Mouse (Mus musculus) limb, embryonic 12.5 days (tissue): ENCODE results near the gene A430005L14Rik. TPM values are rescaled to one million over a fixed set of nuclear protein-coding genes. Genes with fewer than 3 reads are reported as not detected.
A peak's percentile ranks its signal among the peaks of the same experiment; 100 is the strongest.

Source experiments
- ATAC-seq: fragments of 200-750 bp; cut with Nextera tagmentation; 2 replicates; pipeline ENCODE4 v1.8.0; 2017; ENCODE audit warnings: low read depth, moderate TSS enrichment; ENCODE audit not compliant: insufficient number of reproducible peaks, insufficient read depth, low FRiP score, low TSS enrichment
- H3K27ac ChIP-seq: fragments of 300-500 bp; sonication (generic); 2 replicates; pipeline ENCODE4 v1.5.1; 2016; ENCODE audit warnings: mild to moderate bottlenecking, moderate library complexity
- H3K27me3 ChIP-seq: fragments of 300-500 bp; sonication (generic); 2 replicates; pipeline ENCODE4 v1.6.1; 2016; ENCODE audit warnings: mild to moderate bottlenecking, moderate library complexity
- H3K36me3 ChIP-seq: fragments of 300-500 bp; sonication (generic); 2 replicates; pipeline ENCODE4 v1.6.1; 2016; ENCODE audit warnings: mild to moderate bottlenecking, moderate library complexity
- H3K4me1 ChIP-seq: fragments of 300-500 bp; sonication (generic); replicated peaks from 2 replicates; pipeline ENCODE4 v1.6.1; 2016
- H3K4me2 ChIP-seq: fragments of 300-500 bp; sonication (generic); 2 replicates; pipeline ENCODE4 v1.6.1; 2016; ENCODE audit warnings: mild to moderate bottlenecking, moderate library complexity
- H3K4me3 ChIP-seq: fragments of 300-500 bp; sonication (generic); replicated peaks from 2 replicates; pipeline ENCODE4 v1.5.1; 2016; ENCODE audit warnings: mild to moderate bottlenecking
- H3K9ac ChIP-seq: fragments of 300-500 bp; sonication (generic); replicated peaks from 2 replicates; pipeline ENCODE4 v1.6.1; 2016; ENCODE audit warnings: mild to moderate bottlenecking, moderate library complexity
- H3K9me3 ChIP-seq: fragments of 300-500 bp; sonication (generic); 2 replicates; pipeline ENCODE4 v1.6.1; 2016; ENCODE audit warnings: mild to moderate bottlenecking, moderate library complexity
- WGBS: fragments of 180-500 bp; shearing (Covaris S2); methylation state at CpG from one replicate; pipeline ENCODE4 v1.1.7; 2016; 5-methylcytosine and 5-hydroxymethylcytosine counted together
- polyA plus RNA-seq: library from polyadenylated mRNA; unstranded; fragments of >200 nt; fragmentation: Nextera tagmentation; extraction: Ambion mirVana; gene quantifications from 2 replicates; pipeline ENCODE4 v1.2.1, GENCODE M21; 2016

Gene A430005L14Rik
- polyA plus RNA-seq, 1 experiment from 2014 or later: 116 TPM

DNA sequence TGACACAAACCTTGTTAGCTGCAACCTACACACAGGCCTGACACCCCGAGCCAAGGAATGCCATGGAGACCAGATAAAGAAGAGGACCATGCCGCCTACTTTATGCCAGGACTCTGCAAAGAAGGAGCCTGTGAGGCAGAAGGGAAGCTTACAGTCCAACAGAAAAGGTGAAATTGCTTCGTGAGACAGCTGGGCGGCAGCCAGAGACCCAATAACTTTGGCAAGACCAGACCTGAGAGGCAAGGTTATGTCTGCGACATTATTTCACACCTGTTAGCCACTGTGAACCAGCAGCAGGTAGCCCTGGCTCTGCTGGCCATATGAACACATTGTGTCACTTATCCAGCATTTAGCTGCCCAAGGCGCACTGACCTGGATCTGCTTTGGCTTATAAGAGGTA lies 11.3 kb upstream of the A430005L14Rik start:
- Histone ChIP-seq H3K4me2 (no peak overlapping the region), H3K36me3 (no peaks in the 10 kb centered on the region), H3K9ac (no peak overlapping the region), H3K27me3 (peaks cover 24% of the 10 kb centered on the region), H3K27ac (no peak overlapping the region), H3K4me3 (no peak overlapping the region), H3K4me1 (peaks cover 6% of the 10 kb centered on the region), H3K9me3 (no peaks in the 10 kb centered on the region)
- no peak for ATAC-seq
- WGBS: 49% methylated on average over 6 of the region's 6 CpGs

GRCm38 (mm10) chr4:153950372-153950771 lies 6.7 kb upstream of the A430005L14Rik start:
- Histone ChIP-seq H3K27ac (no peak overlapping the region), H3K9ac (no peak overlapping the region), H3K9me3 (no peaks in the 10 kb centered on the region), H3K4me2 (no peak overlapping the region), H3K4me3 (no peak overlapping the region), H3K27me3 (peaks cover 15% of the 10 kb centered on the region), H3K4me1 (peaks cover 13% of the 10 kb centered on the region), H3K36me3 (no peaks in the 10 kb centered on the region)
- no peak for ATAC-seq
- 64% methylated on average over 2 of the region's 2 CpGs for WGBS

DNA sequence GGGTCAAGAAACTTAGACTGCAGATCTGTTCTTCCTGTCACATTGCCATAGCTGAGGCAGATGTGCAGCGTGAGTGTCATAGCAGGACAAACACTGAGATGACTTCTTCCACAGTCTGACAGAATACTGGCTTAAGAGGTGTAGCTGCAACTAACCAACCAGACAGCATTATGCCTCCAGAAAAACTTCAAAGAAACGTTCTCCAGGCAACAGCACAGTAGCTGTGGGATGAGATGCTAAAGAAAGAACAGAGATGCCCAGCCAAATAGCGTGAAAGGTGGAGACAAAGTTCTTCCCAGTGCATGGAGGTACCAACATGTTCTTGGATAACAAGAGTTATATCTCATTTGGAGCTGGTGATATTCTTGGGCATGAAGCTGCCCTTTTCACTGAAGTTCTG lies 5.9 kb upstream of the A430005L14Rik start:
- ATAC-seq: no peak
- no peak overlapping the region for H3K9ac ChIP-seq
- no peak overlapping the region for H3K27ac ChIP-seq
- H3K4me1 ChIP-seq: peaks cover 13% of the 10 kb centered on the region
- WGBS: 76% methylated on average over 3 of the region's 3 CpGs
- H3K4me2 ChIP-seq: no peak overlapping the region
- no peak overlapping the region for H3K4me3 ChIP-seq
- H3K27me3 ChIP-seq: peaks cover 15% of the 10 kb centered on the region
- H3K9me3 ChIP-seq: no peaks in the 10 kb centered on the region
- no peaks in the 10 kb centered on the region for H3K36me3 ChIP-seq

DNA sequence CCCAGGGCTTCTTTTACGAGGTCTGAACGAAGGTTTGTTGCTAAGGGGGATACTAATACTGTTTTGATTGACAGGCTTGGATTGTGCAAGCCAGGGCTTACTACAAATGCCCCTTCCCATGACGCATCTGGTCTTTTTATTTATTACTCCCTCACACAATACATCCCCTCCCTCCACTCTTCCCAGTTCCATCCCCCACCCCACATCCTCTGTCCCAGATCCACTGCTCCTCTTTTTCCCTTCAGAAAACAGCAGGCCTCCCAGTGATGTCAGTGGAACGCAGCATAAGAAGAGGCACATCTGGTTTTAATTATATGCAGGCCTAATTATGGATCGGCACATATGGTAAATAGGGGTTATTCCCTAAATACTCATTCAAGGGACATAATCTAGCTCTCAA lies 5.3 kb upstream of the A430005L14Rik start:
- no peak overlapping the region for H3K4me2 ChIP-seq
- peaks cover 12% of the 10 kb centered on the region for H3K27me3 ChIP-seq
- no peak overlapping the region for H3K9ac ChIP-seq
- no peaks in the 10 kb centered on the region for H3K9me3 ChIP-seq
- no peak for ATAC-seq
- H3K27ac ChIP-seq: no peak overlapping the region
- H3K4me1 ChIP-seq: peaks cover 13% of the 10 kb centered on the region
- no peaks in the 10 kb centered on the region for H3K36me3 ChIP-seq
- 16% methylated on average over 5 of the region's 5 CpGs for WGBS
- no peak overlapping the region for H3K4me3 ChIP-seq

DNA sequence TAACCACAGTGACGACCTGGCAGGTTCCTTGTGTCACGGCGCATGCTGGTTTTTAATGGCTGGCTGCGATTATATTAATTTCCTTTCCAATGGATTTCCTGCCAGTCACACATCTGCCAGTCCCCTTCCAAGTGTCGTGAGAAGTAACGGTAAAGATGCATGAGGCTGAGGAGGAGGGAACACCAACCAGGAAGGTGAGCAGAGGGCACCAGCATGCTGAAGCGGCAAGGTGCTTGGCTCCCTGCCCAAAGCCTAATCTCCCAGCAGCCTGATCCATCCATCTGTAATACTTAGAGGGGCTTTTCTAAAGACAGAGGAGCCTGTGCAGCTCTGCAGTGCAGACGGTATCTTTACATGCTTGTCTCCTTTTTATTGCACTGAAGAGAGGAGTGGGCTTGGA lies 1.4 kb upstream of the A430005L14Rik start:
- Histone ChIP-seq H3K4me2 (no peak overlapping the region), H3K9me3 (no peaks in the 10 kb centered on the region), H3K36me3 (peaks cover 15% of the 10 kb centered on the region), H3K27ac (no peak overlapping the region), H3K27me3 (no peaks in the 10 kb centered on the region; the same call in 1 of the 2 replicates), H3K4me3 (no peak overlapping the region), H3K9ac (no peak overlapping the region), H3K4me1 (peaks cover 27% of the 10 kb centered on the region)
- no peak for ATAC-seq
- 72% methylated on average over 8 of the region's 8 CpGs for WGBS

- peak overlapping the region; percentile 68 for H3K4me3 ChIP-seq
- H3K4me1 ChIP-seq: peaks cover 14% of the 10 kb centered on the region
- H3K27ac ChIP-seq: peak overlapping the region; percentile 95
- peak; percentile 57; the same call in 1 of the 2 replicates for ATAC-seq
- under 1% methylated on average over 37 of the region's 37 CpGs for WGBS
- H3K27me3 ChIP-seq: no peaks in the 10 kb centered on the region
- peak overlapping the region; percentile 80 for H3K4me2 ChIP-seq
- no peaks in the 10 kb centered on the region for H3K9me3 ChIP-seq
- peaks cover 35% of the 10 kb centered on the region for H3K36me3 ChIP-seq
- peak overlapping the region; percentile 89 for H3K9ac ChIP-seq
Observed at GRCm38 (mm10) chr4:153957444-153958250, 610 bp downstream of the A430005L14Rik start.

DNA sequence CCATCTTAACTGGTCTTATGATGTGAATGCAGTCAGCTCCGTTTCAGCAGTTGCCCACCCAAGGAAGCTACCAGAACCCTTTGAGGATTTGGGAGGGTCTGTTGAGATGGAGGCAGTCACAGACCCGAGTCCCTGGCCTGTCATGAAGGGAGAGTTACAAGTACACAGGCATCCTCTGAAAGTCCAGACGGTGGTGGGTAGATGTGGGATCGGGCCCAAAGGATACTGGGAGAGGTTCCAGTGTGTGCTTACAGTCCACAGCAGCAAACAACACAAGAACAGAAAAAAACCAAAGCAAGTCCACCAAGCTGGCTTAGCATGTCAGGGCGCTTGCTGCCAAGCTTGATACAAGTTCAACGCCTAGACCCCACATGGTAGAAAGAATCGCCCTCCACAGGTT lies 5.6 kb downstream of the A430005L14Rik start:
- H3K27ac ChIP-seq: no peak overlapping the region
- no peak overlapping the region for H3K4me3 ChIP-seq
- H3K9me3 ChIP-seq: no peaks in the 10 kb centered on the region
- peaks cover 14% of the 10 kb centered on the region for H3K4me1 ChIP-seq
- no peak for ATAC-seq
- H3K27me3 ChIP-seq: no peaks in the 10 kb centered on the region
- 80% methylated on average over 7 of the region's 7 CpGs for WGBS
- peaks cover 80% of the 10 kb centered on the region for H3K36me3 ChIP-seq
- no peak overlapping the region for H3K4me2 ChIP-seq
- H3K9ac ChIP-seq: no peak overlapping the region

GRCm38 (mm10) chr4:153966651-153967050 lies 9.6 kb downstream of the A430005L14Rik start:
- Histone ChIP-seq H3K4me3 (no peak overlapping the region), H3K4me2 (no peak overlapping the region), H3K27me3 (no peaks in the 10 kb centered on the region), H3K4me1 (no peaks in the 10 kb centered on the region), H3K9ac (no peak overlapping the region), H3K36me3 (peaks cover 92% of the 10 kb centered on the region), H3K9me3 (no peaks in the 10 kb centered on the region), H3K27ac (no peak overlapping the region)
- no peak for ATAC-seq
- 78% methylated on average over 5 of the region's 5 CpGs for WGBS

GRCm38 (mm10) chr4:153967556-153967955 lies 10.5 kb downstream of the A430005L14Rik start:
- ATAC-seq: no peak
- Histone ChIP-seq H3K4me2 (no peak overlapping the region), H3K36me3 (peaks cover 86% of the 10 kb centered on the region), H3K9me3 (no peaks in the 10 kb centered on the region), H3K27ac (no peak overlapping the region), H3K27me3 (no peaks in the 10 kb centered on the region), H3K4me1 (no peaks in the 10 kb centered on the region), H3K4me3 (no peak overlapping the region), H3K9ac (no peak overlapping the region)
- WGBS: 83% methylated on average over 2 of the region's 2 CpGs

DNA sequence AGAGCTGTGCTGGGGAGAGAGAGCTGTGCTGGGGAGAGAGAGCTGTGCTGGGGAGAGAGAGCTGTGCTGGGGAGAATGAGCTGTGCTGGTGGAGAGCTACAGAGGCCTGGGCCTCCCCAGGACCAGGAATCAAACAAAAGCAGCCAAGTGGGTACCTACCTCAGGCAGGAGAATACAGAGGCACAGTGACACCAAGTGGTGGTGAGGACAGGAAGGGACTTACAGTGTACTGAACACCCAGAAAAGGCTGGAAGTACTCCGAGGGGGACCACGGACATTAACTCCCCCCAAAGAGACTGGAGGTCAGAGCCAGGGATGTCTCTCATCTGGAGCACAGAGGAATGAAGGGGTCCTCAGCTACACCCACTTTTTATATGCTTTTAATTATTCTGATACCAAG lies 11.0 kb downstream of the A430005L14Rik start:
- Histone ChIP-seq H3K4me2 (no peak overlapping the region), H3K9ac (no peak overlapping the region), H3K4me1 (no peaks in the 10 kb centered on the region), H3K27ac (no peak overlapping the region), H3K9me3 (no peaks in the 10 kb centered on the region), H3K4me3 (no peak overlapping the region), H3K36me3 (peaks cover 84% of the 10 kb centered on the region), H3K27me3 (no peaks in the 10 kb centered on the region)
- 81% methylated on average over 2 of the region's 2 CpGs for WGBS
- no peak for ATAC-seq

- H3K27ac ChIP-seq: peak within 1 kb of the TSS; percentile 56
- ATAC-seq: peak; percentile 94
Observed at GRCm38 (mm10) chr4:153974431-153975291, 17.6 kb downstream of the A430005L14Rik start, which contains the start of the genes Dffb and Cep104. Gene Dffb, minus strand, starts transcription at chr4:153975126. Gene Cep104, plus strand, starts transcription at chr4:153975194.

More at GRCm38 (mm10) chr4:153974431-153975291, 17.6 kb downstream of the A430005L14Rik start, which contains the start of the genes Dffb and Cep104:
- Histone ChIP-seq H3K4me2 (peak within 1 kb of the TSS; percentile 93), H3K4me3 (peak within 1 kb of the TSS; percentile 90), H3K9me3 (no peaks in the 10 kb centered on the region), H3K36me3 (peaks cover 37% of the 10 kb centered on the region), H3K4me1 (peaks cover 25% of the 10 kb centered on the region), H3K27me3 (no peaks in the 10 kb centered on the region), H3K9ac (peak within 1 kb of the TSS; percentile 83)
- 1% methylated on average over 68 of the region's 68 CpGs for WGBS
